Mouse (Mus musculus): ENCODE measurements around the gene Clec4d.
"Not testable (repeated sequence)": the region's sequence is repeated elsewhere in the genome, so short reads cannot be mapped to it uniquely, and the experiment has no call there.

The Clec4d gene

DNA sequence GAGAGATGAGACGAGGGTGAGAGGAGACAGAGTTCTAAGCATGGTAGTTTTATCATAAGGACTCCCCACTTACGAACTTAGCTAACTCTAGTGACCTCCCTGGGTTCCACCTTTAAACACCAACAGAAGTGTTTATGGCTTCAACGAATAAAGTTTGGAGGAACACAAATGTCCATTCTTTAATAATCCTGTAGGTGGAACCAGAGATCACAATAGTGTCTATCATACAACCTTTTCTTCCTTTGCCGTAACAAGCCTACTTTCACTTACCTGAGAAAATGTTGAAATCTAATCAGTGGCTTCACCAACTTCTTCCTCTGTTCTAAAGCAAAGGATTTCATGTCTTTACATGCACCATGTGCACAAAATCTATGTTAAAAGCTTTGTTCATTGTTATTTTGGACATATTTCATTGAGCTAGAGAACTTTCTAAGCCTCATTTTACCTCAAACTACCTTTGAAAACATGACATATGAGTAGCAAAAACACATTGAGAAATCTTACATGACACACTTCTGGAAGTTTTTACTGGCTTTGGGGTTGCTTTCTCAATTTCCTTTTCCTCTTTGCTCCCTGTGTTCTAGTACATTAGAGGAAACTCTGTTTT is at the start of gene Clec4d:
Clec4d (plus strand) TSS at position 557 of the 607 bp plus-strand sequence.
- no peak for DNase-seq (ENCODE audit: low read depth)

DNA sequence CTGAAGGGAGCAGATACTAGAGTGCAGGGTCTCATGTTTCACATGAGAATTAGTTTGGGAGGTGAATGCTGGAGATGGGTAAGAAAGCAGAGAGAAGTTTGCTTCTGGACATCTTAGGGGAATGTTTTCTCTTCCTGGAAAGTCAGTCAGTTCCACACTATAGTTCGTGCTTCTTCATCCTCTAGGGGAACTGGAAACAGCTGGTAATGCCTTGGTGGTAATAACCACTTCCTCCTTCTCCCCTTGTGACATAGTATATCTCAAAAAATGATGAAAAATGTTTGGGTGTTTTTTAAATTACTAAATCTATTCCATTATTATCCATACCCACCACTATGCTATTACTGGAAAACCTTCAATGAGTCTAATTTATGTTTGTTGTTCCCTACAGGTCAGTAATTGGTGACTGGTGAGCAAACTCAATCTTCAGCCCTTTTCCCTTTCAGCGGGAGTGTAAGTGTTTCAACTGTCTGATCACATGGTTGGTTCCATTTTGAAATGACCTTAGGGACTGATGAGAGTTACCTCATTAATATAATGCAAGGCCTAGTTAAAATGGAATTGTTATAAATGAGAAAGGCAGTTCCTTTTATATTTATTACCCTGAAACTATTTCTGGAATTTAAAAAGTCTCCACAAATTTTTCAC is 34.3 kb upstream of the Clec4d start:
- no peak for DNase-seq (ENCODE audit: low read depth)

DNA sequence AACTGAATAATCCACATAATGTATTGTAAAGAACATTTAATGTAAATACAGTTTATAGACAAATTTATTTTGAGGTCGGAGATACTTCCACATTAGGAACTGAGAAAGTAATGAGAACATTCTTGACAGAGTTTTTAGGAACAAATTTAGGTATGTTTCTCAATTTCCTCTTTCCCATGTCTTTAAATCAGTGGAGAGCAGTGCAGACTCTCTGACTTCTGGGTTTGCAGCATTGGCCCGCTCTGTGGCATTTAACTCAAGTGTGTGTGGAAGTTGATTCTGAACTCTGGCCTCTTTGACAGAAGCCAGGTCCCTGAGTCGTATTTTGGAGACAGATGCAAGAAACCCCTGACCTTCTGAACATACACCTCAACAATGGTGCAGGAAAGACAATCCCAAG is 32.3 kb upstream of the Clec4d start, which contains the start of gene Clec4n:
Clec4n (plus strand) TSS at position 200 of the 400 bp plus-strand sequence.
- no peak for DNase-seq (ENCODE audit: low read depth)

DNA sequence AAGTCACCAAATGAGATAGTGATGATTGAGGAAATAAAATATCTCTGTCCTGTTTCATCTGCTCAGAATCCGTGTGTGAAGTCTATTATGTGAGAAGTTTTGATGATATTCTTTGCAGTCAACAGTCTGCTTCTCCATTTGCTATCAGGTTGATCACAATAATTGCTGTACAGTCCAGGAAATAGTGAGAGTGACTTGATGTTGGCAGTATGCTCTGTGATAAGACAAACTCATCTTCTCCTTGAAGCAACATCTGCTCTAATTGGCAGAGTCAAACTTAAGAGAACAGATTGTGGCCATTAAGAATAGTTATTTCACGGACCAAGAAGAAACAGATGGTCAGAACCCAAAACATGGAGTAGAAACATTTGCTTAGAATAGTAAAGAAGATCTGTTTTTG is 30.8 kb upstream of the Clec4d start:
- DNase-seq (ENCODE audit: low read depth) = no peak

DNA sequence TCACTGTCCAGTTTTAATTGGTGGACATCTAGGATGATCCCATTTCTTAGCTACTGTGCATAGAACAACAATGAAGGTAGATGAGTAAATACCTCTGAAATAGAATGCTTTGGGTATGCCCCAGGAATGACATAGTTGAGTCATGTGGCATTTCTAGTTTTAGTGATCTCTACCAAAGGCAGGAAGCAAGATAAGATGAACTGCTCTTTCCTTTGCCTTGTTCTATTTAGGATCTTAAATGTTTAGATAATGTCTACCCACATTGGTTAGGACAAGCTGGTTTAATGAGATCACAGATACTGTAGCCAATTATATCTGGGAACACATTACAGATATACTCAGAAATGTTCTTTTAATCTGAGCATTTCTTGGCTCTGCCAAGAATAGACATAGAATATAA is 24.3 kb upstream of the Clec4d start:
- DNase-seq (ENCODE audit: low read depth) = no peak

DNA sequence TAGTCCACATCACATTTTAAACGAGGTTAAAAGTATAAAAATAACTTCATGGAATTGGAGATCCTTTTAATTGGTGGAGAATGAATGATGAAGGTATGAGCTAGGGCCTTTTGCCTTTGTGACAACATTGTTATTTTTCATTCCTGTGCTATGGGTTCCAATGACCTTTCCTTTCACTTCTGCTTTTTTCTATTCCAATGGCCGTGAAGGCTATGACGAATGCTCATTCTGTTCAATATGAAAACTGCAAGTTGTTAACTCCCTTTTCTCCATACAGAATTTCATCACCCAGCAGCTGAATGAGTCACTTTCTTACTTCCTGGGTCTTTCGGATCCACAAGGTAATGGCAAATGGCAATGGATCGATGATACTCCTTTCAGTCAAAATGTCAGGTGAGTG is 17.7 kb upstream of the Clec4d start:
- no peak for DNase-seq (ENCODE audit: low read depth)

DNA sequence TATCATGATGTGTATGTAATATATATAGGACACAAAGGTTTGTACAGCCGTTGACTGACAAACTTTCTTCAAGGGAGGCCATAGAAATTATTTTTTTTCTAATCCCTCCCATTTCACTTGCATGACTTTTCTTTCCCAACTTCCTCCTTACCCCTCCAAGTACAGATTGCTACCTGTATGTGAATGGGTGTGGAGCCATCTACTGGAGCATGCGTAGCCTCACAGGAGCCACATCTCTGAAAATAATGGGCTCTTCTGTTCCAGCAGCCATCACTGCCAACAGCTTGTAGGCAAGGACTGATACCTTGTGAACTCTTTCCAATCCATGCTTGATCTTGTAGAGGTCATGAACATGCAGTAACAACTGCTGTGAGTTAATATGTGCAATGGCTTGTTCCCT is 13.0 kb upstream of the Clec4d start:
- not testable (repeated sequence) for DNase-seq (ENCODE audit: low read depth)

DNA sequence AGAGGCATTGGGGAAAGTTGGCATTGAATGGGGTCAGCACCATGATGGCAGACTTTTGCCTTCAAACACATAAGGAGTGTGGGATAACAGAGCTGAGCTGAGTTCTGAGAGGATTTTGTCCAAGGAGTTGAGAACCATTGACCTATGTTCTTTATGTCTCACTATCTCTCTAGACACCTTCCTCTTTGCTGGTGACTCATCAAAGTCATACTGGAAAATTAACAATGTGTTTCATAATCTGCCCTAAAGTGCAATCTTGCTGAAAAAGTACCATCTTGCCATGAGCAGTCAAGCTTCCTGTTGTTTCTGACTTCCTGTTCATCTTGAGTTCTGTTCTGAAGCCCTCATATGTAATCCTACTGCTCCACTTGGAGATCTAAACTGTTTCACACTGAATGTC is 9.2 kb upstream of the Clec4d start:
- no peak for DNase-seq (ENCODE audit: low read depth)

DNA sequence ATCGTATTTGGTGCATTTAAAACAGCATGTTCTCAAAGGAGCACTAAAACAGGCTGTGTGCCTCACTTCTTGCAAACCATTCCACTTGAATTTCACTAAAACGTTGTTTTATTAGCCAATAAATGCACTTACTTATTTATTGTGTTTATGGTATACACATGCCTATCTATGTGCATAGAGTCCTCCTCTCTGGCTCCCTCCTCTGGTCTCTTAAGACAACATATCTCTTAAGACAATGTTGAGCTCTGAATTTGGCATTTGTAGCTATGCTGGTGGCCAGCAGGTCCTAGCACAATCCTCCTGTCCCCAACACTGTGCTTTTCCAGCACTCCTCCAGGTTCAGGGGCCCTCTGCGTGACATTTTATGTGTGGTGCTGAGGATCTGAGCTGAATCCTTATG is 3.0 kb upstream of the Clec4d start:
- DNase-seq (ENCODE audit: low read depth) = no peak

DNA sequence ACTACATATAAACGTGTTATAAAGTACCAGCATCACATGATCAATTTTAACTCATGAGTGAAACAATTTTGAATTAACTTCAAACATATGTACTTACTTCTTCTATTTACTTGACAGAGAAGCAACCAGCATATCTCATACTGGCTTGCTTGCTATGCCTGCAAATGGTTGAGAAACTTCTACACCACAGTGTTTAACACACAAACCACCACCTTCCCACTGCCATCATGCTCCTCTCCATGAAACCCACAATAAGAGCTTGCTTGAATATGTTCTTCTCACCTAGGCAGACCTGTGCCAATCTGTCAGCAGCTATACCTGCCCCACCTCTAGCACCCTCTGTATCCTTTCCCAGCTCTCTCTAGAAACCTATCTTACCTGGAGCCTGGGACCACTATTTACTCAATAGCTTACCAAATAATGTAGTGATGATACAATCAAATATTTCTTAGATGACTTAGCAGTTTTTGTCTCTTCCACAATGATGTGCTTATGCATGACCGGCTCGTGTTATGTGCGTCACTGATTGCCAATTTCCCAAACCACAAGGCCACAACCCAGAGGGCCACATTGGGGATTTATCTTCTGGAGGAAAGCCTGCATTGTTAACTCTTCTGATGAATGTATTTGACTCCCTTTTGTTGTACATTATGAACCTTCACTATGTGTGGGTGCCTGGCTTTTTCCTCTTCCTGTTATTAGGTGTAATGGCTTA is 1.9 kb upstream of the Clec4d start:
- DNase-seq (ENCODE audit: low read depth) = no peak

DNA sequence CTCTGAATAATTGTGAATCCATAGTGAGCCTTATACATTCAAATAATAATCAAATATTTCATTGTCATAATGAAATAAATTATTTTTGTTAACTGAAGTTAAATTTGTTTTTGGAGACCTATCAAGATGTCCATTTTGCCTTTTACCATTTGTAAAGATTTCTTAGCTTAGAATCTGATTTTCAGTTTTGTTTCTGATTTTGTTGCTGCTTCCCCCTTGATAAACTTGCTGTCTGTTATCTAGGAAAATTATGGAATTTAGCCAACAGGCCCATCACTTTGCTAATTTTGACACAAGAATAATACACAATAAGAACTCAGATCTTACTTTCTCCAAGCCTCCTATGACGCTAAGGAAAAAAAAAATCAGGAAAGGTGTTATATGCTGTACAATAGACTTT is 1.0 kb upstream of the Clec4d start:
- DNase-seq (ENCODE audit: low read depth) = no peak

DNA sequence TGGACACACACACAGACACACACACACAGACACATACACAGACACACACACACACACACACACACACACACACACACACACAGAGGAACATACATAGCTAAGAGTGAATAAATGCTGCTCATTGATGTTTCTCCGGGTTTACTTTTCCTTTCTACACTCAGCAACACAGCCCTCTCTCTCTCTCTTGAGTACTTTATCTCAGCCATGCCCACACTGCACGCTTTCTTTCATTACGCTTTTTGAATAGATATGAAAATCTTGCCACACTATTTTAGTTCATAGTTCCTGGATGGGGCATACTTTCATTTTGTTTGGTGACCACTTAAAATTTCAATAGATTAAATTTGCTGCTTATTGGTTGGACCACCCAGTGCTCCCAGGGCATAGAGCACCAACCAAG is 2.3 kb downstream of the Clec4d start:
- DNase-seq (ENCODE audit: low read depth) = no peak

DNA sequence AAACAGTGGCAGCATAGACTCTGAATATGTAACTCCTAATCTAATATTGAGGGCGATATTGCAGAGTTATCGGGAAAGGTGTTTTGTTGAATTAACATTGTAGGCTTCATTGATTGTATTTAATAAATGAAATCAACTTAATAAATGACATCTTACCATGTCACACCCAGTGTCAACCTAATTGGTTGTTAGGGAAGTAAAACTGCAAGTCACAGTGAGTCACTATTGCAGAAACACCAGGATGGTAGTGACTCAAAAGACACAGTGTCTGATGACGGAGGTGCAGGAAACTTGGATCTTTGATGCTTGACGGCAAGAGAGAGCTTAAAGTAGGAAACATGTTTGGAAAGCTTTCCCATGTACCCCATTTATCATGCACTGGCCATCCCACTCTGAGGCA is 3.9 kb downstream of the Clec4d start:
- DNase-seq (ENCODE audit: low read depth) = no peak

DNA sequence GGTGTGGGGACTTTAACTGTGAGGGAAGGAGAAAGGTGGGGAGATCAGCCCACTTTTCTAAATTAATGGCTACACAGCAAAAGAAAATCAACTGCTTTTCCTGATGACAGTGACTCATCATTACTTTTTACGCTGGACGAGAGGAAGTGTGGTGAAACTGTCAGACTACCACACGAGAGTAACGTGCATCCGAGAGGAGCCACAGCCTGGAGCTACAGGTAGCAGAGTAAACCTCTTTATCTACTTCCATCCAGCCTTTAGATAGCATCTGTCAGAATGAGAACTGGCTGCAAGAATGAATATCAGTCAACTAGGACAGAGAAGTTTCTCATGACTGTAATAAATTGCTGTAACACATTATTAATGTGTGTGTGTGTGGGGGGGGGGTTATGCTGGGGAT is 5.0 kb downstream of the Clec4d start:
- no peak for DNase-seq (ENCODE audit: low read depth)

DNA sequence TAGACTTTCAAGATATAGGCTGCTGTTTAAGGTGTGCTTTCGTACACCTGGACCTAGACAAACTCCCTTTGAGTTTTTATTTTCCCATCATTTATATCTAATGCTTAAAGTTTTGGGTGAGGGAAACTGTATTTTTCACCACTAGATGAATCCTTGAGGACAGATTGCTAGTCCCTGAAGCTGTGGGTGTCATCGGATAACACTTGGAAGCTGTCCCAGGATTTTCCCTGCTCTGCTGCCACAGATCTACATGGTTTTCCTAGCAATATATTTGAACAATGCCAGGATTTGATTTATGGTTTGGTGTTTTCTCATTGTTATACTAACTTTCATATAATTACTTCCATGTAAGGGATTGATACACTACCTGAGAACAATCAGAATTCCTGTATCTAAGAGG is 17.5 kb downstream of the Clec4d start:
- no peak for DNase-seq (ENCODE audit: low read depth)

DNA sequence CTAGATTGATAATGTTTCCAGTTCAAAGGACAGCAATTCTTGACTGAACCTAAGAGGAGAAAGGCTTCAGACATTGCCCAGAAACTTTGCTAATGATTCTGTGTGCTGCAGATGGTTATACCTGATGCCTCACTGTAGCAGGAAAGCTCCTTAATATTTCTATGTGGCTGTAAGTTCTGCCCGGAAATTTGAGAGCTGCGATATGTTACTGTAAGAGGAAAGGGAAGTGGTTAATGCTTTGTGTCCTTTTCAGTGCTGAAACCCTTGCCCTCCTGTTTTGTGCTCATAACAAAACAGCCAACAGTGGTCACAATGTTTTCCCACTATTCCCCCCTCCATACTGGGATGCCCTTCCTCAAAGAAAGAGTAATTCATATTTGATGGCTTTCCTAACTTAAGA is 24.4 kb downstream of the Clec4d start:
- no peak for DNase-seq (ENCODE audit: low read depth)

DNA sequence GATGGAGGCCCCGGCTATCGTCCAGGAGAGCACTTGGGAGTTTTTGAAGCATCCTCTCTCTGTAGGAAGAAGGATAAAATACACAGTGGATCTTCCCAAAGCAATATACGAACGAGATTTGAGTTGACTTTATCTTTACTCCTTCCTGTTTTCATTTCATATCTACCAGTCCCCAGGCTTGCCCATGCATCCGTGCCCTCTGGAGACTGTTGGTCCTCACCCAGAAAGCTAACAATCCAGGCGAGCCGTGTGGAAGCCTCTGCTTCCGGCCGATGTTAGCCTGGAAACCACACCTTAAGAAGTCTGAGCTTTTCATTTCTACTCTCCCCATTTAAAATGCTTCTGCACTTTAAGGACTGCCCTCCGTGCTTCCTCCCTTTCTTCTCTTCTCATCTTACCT is 27.0 kb downstream of the Clec4d start:
- no peak for DNase-seq (ENCODE audit: low read depth)

DNA sequence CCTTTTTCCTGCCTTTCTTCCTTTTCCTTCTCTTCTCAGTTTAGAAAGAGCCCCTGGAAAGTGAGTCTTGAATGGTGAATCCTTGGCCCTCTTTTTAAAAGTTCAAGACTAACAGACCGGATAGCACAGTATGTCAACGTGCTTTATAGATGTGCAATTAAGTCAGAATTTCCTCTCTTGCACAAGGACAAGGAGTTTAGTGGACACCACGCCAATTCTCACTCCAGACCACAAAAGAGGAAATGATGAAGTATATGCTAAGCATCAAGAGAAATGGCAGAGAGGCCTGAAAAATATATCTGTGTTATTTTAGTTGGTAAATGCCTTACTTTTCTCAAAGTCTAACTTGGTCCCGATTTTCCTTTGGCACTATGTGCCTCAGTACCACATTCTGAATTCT is 27.8 kb downstream of the Clec4d start, which contains the start of gene Clec4e:
Clec4e (minus strand) TSS at position 118 of the 400 bp plus-strand sequence.
- DNase-seq (ENCODE audit: low read depth) = no peak

DNA sequence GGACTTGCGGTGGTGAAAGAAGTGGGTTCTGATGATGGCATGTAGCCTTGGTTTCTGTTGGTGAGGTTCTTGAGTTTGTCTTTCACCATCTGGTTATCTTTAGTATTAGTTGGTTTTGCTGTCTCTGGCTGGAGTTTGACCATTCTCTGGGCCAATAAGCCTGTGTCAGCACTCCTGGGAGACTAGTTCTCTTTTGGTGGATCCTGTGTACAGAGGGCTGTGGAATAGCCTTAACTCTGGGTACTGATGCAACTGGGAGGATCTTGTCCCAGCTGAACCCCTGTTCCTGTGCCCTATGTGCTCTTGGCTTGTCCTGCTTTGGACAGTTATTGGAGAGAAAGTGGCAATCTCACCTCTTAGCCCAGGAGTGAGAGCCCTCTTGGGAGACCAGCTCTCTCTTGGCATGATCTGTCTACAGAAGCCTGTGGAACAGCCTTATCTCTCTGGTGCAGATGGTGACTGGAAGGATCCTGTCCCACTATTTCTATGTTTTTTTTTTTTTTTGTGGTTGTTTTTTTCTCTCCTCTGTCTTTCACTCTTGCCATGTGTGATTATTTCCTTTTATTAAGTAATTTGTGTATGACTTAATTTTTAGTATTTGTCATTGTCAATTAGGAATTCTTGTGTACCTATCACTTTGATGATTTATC is 31.0 kb downstream of the Clec4d start:
- no peak for DNase-seq (ENCODE audit: low read depth)

DNA sequence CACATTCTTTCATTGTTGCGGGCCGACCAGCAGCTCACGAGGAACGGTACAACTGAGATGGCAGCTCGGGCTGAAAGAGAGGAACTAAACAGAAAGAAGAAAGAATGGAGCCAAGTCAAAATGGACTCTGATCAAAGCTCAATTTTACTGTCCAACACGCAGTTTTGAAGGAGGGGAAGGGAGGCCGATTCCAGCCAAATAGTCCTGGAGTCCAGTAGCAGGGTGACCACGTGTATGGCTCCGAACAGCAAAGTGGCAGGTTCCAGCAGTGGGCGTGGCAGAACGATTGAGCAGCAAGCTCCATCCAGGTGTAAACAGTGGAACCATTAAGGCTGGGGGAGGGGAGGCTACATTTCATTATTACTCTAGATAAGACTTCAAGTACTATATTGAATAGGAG is 31.6 kb downstream of the Clec4d start:
- not testable (repeated sequence) for DNase-seq (ENCODE audit: low read depth)

DNA sequence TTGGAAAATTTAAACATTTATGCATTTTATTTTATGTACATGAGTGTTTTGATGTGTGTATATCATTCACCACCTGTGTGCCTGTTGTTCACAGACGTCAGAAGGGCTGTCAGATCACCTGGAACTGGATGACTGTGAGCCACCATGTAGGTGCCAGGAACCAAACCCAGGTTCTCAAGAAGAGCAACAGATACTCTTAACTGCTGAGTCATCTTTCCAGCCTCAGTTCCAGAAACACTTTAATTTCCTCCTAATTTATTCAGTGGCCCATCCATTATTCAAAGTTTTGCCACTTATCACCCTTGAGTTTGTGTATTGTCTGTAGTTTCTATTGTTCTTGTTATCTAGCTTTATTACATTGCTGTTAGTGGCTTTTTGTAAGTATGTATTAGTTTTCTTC is 34.8 kb downstream of the Clec4d start:
- DNase-seq (ENCODE audit: low read depth) = no peak

DNA sequence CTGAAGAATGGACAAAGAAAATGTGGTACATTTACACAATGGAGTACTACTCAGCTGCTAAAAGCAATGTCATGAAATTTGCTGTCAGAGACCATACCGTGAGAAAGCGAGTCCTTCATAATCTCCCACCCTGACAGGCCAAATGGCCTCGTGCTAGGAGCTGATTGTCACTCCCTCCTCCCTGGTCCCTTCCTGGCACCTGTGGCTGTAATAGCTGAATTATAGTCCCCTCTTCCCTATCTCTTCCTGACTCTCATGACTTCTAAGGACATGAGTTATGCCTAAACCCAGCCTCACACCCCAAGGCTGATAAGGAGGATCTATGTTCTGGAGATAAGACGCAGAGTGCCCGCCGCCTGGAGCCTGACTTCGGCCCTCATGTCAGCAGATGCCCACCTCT is 44.4 kb downstream of the Clec4d start:
- DNase-seq (ENCODE audit: low read depth) = not testable (repeated sequence)

DNA sequence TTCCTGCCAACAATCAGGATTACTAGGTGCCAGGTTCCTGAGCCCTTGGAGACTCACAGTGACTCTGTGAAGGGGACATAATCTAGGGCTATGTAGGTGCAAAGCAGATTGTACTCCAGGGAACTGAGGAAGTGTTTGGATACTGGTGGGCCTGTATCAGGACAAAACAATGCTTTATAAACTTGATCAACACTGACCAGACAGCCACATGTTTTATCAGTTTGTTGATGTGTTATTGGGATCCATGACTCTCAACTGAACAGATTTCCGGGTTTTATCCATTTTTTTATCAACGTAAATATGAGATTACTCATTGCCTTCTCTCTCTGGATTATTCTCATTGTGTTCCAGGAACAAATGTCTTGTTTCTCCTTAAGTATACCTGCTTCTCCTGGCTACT is 46.1 kb downstream of the Clec4d start, which contains the start of gene Vmn2r19:
Vmn2r19 (plus strand) TSS at position 301 of the 400 bp plus-strand sequence.
- DNase-seq (ENCODE audit: low read depth) = no peak
